Mouse (Mus musculus) spleen, postnatal 36 days (tissue): ENCODE results near the gene Txndc12.
A peak's percentile ranks its signal among the peaks of the same experiment; 100 is the strongest.

Experiments
- DNase-seq, 2 experiments: peaks; one replicate each; pipeline ENCODE4 v3.0.0; 2022; ENCODE audit warnings: low spot score in 2 of 2, mixed read lengths in 1 of 2

Txndc12 gene

DNA sequence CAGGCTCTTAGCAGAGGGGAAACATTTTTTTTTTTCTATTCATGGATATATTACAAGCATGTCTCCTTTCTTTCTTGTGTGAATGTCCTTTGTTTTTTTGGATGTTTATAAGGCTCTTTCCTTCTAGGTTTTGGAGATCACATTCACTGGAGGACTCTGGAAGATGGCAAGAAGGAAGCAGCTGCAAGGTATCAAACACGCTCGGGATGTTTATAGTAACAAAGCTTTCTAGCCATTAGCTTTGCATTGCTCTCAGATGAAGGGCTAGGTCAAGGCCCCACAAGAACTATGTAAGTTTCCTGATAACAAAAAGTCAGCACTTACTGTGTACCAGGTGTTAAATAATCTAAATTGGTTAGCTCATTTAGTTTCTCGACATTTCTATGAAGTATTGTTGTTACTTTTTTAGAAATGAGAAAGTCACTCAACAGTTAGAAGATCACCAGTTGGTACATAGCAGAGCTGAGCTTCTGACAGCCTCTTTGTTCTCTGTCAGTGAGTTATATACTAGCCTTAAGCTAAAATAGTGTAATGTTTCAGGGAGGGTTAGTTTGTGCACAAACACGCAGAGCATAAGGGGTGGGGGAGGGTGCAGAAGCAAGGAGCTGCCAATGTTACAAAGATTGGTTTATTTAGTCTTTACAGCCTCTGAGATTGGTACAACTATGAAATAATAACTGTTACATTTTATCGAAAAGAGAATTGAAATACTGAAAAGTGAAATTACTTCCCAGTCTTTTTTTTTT, 11.6 kb downstream of the Txndc12 start:
- DNase-seq, result no peak

- peak; percentile 73 to 79 for DNase-seq
Observed at GRCm38 (mm10) chr4:108847715-108848504, 13.5 kb downstream of the Txndc12 start, which contains the start of gene Kti12. Kti12 (plus strand) TSS chr4:108847785.

DNA sequence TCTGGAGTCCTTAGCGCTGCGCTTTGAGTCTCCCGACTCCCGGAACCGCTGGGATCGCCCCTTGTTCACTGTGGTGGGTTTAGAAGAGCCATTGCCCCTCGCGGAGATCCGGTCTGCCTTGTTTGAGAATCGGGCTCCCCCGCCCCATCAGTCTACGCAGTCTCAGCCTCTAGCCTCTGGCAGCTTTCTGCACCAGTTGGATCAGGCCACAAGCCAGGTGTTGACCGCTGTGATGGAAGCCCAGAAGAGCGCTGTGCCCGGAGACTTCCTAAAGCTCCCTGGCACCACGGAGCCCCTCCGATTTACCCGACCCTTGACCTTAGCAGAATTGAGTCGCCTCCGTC, 14.1 kb downstream of the Txndc12 start, which contains the start of gene A730015C16Rik:
TSS of gene A730015C16Rik (minus strand) at position 115 of the 344 bp plus-strand sequence.
- peak in 1 of 2 experiments; percentile 2 for DNase-seq

DNA sequence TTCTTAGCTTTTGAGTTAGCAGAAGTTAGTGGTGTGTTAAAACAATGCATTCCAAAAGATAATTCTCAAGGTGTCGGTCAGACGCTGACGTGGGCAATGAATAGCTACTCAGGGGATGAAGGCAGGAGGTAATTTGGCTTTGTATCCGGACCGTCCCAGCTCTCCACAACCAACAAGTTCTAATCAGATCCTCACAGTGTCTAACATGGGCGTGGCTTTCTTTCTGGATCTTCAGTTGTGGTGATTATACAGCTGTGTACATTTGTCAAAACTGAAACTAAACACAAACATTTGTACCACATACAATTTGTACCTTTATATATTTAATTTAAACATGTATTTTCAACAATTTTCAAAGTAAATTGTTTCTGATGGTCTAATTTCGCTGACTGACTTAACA, 32.4 kb downstream of the Txndc12 start:
- DNase-seq, result peak in 1 of 2 experiments; percentile 7

DNA sequence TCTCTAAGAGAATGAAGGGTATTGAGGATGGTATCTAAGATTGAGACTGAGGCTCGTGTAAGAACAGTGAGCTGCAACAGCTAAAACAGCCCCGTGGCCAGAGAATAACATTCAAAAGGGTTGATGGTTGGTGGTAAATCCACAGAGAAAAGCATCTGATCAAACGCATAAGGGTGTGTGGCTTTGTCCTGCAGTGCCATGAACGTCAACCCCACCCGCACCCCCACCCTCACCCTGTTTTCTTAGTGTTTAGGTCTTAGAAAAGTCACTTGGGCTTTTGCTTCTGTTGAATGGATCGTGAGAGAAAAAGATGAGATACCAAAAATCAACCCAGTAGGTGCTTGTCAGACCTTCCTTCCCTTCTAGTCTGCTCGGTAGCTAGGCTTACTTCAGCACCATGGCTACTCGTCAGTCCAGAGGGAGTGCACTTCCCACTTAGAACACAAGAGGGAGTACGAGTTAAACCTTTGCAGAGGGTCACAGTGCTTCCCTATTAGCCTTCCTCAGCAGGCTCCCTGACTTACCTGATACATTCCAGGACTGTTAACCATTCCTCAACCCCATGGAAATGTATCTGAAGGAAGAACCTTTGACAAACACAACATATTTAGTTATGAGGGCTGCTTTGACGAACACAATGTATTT, 35.5 kb downstream of the Txndc12 start:
- peak; percentile 65 for DNase-seq

GRCm38 (mm10) chr4:108873746-108874145, 39.3 kb downstream of the Txndc12 start:
- no peak for DNase-seq

- no peak for DNase-seq
Observed at GRCm38 (mm10) chr4:108877901-108878300, 43.5 kb downstream of the Txndc12 start.

GRCm38 (mm10) chr4:108878963-108879822, 44.8 kb downstream of the Txndc12 start, which contains the start of gene Rab3b:
Rab3b (plus strand) TSS chr4:108879063.
- peak; percentile 43 to 54 for DNase-seq

GRCm38 (mm10) chr4:108883815-108884214, 49.4 kb downstream of the Txndc12 start:
- DNase-seq, result no peak

GRCm38 (mm10) chr4:108887456-108887855, 53.1 kb downstream of the Txndc12 start:
- no peak for DNase-seq

GRCm38 (mm10) chr4:108890876-108891275, 56.5 kb downstream of the Txndc12 start:
- DNase-seq, result no peak

DNA sequence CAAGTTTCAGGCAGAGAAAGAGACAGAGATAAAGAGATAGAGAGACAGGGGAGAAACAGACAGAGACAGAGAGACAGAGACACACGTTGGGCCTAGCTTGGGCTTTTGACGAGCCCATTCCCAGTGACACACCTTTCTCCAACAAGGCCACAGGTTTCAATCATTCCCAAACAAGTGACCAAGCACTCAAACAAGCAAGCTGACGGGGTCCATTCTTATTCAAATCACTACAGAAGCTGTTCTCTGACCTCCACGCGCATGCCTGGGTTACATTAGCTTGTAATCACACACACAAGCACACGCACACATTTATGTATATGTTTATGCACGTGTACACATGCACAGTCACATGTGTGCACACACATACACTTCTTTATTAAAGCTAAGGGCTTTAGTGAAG, 66.0 kb downstream of the Txndc12 start:
- no peak for DNase-seq

- DNase-seq, result no peak
Observed at GRCm38 (mm10) chr4:108902886-108903285, 68.5 kb downstream of the Txndc12 start.

- DNase-seq, result no peak
Observed at GRCm38 (mm10) chr4:108903346-108903745, 68.9 kb downstream of the Txndc12 start.

DNA sequence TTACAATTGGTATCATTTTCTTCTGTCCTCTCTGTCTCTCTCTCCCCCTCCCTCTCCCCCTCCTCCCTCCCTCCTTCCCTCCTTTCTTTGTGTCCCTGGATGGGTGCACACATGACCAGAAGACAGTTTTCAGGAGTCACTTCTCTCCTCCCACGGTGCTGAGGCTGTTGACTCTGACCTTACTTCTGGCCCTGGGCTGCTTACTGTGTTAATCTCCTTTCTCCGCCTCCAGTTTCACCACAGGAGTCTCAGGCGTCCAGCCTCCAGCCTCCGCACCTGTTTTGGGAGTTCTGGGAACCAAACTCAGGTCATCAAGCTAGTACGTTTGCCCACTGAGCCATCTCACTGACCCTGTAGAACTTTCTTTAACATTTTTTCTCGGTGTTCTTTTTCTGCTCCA, 69.7 kb downstream of the Txndc12 start:
- no peak for DNase-seq

GRCm38 (mm10) chr4:108904790-108905189, 70.4 kb downstream of the Txndc12 start:
- DNase-seq, result no peak

DNA sequence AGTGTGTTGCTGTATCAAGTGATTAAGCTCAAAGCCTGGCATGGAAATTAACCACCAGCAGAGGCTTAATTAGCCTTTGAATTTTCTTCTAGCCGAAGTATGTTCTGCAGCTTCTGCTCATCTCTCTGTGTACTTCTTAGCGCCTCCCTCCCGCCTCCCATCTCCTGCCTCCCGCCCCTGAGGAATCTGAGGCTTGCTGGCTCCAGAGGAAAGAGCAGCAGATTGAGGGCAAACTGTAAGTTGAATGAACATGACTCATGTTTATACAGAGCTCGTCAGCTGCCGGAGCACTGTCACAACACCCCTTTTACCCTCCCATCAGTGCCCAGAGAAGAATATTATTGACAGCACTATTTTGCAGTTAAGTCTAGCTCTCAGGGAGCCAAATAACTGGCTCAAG, 71.5 kb downstream of the Txndc12 start:
- no peak for DNase-seq

- DNase-seq, result peak in 1 of 2 experiments; percentile 19
Observed at GRCm38 (mm10) chr4:108907475-108907874, 73.1 kb downstream of the Txndc12 start.

DNA sequence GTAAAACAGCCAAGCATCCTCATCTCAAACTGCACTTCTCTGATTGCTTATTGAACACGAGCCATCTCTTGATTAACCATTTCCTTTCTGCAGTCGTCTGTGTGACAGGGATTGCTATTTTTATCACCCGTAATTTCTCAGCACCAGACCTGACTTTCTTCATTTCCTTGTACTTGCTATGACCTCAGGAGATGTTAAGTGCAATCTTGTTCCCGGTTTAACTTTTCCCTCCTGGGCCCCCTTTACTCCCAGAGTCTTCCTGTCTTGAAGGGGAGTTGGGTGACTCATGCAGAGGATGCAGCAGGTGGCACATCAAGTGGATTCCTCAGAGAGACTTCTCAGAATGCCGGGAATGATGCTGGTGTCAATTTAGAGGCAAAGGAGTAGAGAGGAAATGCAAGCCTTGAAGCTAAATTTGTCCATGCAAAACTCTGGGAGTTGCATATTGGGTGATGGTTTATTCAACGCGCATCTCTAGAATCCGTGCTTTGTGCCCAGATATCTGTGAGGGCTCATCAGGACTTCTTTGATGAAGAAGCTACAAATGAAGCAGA, 75.5 kb downstream of the Txndc12 start:
- no peak for DNase-seq
